Mouse (Mus musculus): Measurements from ENCODE around the gene Ebf4. TPM values are rescaled to one million over a fixed set of nuclear protein-coding genes. Genes with fewer than 3 reads are reported as not detected.

The Ebf4 gene
- 0.87 TPM for polyA plus RNA-seq (2015; fragmentation: Illumina TruSeq; extraction: RNeasy Lipid Tissue Mini Kit (QIAGEN cat#74804); ENCODE audit: insufficient read depth, low replicate concordance)

GRCm38 (mm10) chr2:130294936-130295277, at the start of gene Ebf4:
Gene Ebf4, plus strand, starts transcription at chr2:130295169.

GRCm38 (mm10) chr2:130274149-130274861, 20.7 kb upstream of the Ebf4 start, which contains the start of gene Nop56:
Gene Nop56, plus strand, starts transcription at chr2:130274430.

GRCm38 (mm10) chr2:130283854-130284654, 10.9 kb upstream of the Ebf4 start, which contains the start of gene Idh3b:
Gene Idh3b, minus strand, starts transcription at chr2:130284547.

GRCm38 (mm10) chr2:130397186-130397985, 102.4 kb downstream of the Ebf4 start, which contains the start of gene Cpxm1:
Gene Cpxm1, minus strand, starts transcription at chr2:130397574.

GRCm38 (mm10) chr2:130404939-130405338, 110.0 kb downstream of the Ebf4 start, which contains the start of the genes Gm28372 and 1700020A23Rik:
Gene Gm28372, plus strand, starts transcription at chr2:130405239.
Gene 1700020A23Rik, plus strand, starts transcription at chr2:130405259.

GRCm38 (mm10) chr2:130406178-130406577, 111.2 kb downstream of the Ebf4 start, which contains the start of gene Tmem239:
Gene Tmem239, plus strand, starts transcription at chr2:130406478.

Other genes starting within 250 kb of the Ebf4 start
- 0.07 TPM for gene Tgm6, start 182.8 kb upstream of the Ebf4 start, polyA plus RNA-seq (2015; fragmentation: Illumina TruSeq; extraction: RNeasy Lipid Tissue Mini Kit (QIAGEN cat#74804); ENCODE audit: insufficient read depth, low replicate concordance)
- gene Snrpb, start 115.8 kb upstream of the Ebf4 start, polyA plus RNA-seq (2015; fragmentation: Illumina TruSeq; extraction: RNeasy Lipid Tissue Mini Kit (QIAGEN cat#74804); ENCODE audit: insufficient read depth, low replicate concordance): 75.8 TPM
- gene Tmc2, start 100.0 kb upstream of the Ebf4 start, polyA plus RNA-seq (2015; fragmentation: Illumina TruSeq; extraction: RNeasy Lipid Tissue Mini Kit (QIAGEN cat#74804); ENCODE audit: insufficient read depth, low replicate concordance): not detected
- 330 TPM for gene Nop56, start 20.7 kb upstream of the Ebf4 start, polyA plus RNA-seq (2015; fragmentation: Illumina TruSeq; extraction: RNeasy Lipid Tissue Mini Kit (QIAGEN cat#74804); ENCODE audit: insufficient read depth, low replicate concordance)
- 131 TPM for gene Idh3b, start 10.6 kb upstream of the Ebf4 start, polyA plus RNA-seq (2015; fragmentation: Illumina TruSeq; extraction: RNeasy Lipid Tissue Mini Kit (QIAGEN cat#74804); ENCODE audit: insufficient read depth, low replicate concordance)
- 22.9 TPM for gene Cpxm1, start 102.4 kb downstream of the Ebf4 start, polyA plus RNA-seq (2015; fragmentation: Illumina TruSeq; extraction: RNeasy Lipid Tissue Mini Kit (QIAGEN cat#74804); ENCODE audit: insufficient read depth, low replicate concordance)
- not detected for gene Gm28372, start 110.1 kb downstream of the Ebf4 start, polyA plus RNA-seq (2015; fragmentation: Illumina TruSeq; extraction: RNeasy Lipid Tissue Mini Kit (QIAGEN cat#74804); ENCODE audit: insufficient read depth, low replicate concordance)
- gene 1700020A23Rik, start 110.1 kb downstream of the Ebf4 start, polyA plus RNA-seq (2015; fragmentation: Illumina TruSeq; extraction: RNeasy Lipid Tissue Mini Kit (QIAGEN cat#74804); ENCODE audit: insufficient read depth, low replicate concordance): not detected
- not detected for gene Tmem239, start 111.3 kb downstream of the Ebf4 start, polyA plus RNA-seq (2015; fragmentation: Illumina TruSeq; extraction: RNeasy Lipid Tissue Mini Kit (QIAGEN cat#74804); ENCODE audit: insufficient read depth, low replicate concordance)
- gene Vps16, start 129.2 kb downstream of the Ebf4 start, polyA plus RNA-seq (2015; fragmentation: Illumina TruSeq; extraction: RNeasy Lipid Tissue Mini Kit (QIAGEN cat#74804); ENCODE audit: insufficient read depth, low replicate concordance): 139 TPM
- gene Pced1a, start 129.5 kb downstream of the Ebf4 start, polyA plus RNA-seq (2015; fragmentation: Illumina TruSeq; extraction: RNeasy Lipid Tissue Mini Kit (QIAGEN cat#74804); ENCODE audit: insufficient read depth, low replicate concordance): 14.9 TPM
- gene Ptpra, start 155.1 kb downstream of the Ebf4 start, polyA plus RNA-seq (2015; fragmentation: Illumina TruSeq; extraction: RNeasy Lipid Tissue Mini Kit (QIAGEN cat#74804); ENCODE audit: insufficient read depth, low replicate concordance): 83.7 TPM

Data from spleen, adult 10 weeks (tissue).